Mouse (Mus musculus): ENCODE data around the gene Erich6b.

DNA sequence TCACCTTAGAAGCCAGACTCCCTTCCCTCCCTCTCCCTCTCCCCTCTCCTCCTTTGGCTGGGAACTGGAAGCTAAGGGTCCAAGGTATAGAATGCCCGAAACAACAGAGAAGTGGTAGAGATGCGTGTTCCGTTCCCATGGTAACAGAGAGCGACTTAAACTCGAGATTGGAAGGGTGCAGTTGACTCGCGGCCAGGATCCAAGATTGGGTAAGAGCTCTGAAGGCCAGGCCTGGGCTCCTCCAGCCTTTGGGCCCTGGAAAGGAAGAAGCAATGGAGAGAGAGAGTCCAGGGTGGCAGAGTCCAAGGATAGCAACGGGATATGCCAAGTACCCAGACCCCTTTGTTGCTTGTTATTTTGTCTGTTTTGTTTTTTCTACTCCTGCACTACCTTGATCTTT is at the start of gene Erich6b:
- TF ChIP-seq POLR2A (IDR thresholded peaks at IDR 0.05; ENCODE audit: low read depth, low read length) (no peak), CHD1 (IDR thresholded peaks at IDR 0.05; ENCODE audit: low read depth, low read length) (no peak), SMC3 (IDR thresholded peaks at IDR 0.05; ENCODE audit: low read depth, low read length) (no peak), MXI1 (IDR thresholded peaks at IDR 0.05; ENCODE audit: low read depth, low read length) (no peak), MAZ (IDR thresholded peaks at IDR 0.05; ENCODE audit: low read depth, low read length) (no peak), CTCF (conservative IDR thresholded peaks at IDR 0.05 in 1 of 2, IDR thresholded peaks at IDR 0.05 in 1 of 2; ENCODE audit: low read depth in 2 of 2, low read length in 2 of 2) (no peak), UBTF (IDR thresholded peaks at IDR 0.05; ENCODE audit: low read depth, low read length) (no peak)
